Mouse (Mus musculus): ENCODE measurements around the gene Opn1sw. TPM values are rescaled to one million over a fixed set of nuclear protein-coding genes. Genes with fewer than 3 reads are reported as not detected.
"Not testable (repeated sequence)": the region's sequence is repeated elsewhere in the genome, so short reads cannot be mapped to it uniquely, and the experiment has no call there.

Gene Opn1sw
- total RNA-seq, 2 experiments from 2014 or later, result not detected

- ATAC-seq (replicated peaks; ENCODE audit: low FRiP score, low TSS enrichment, poor library complexity, severe bottlenecking), result no peak
Measured at GRCm38 (mm10) chr6:29397575-29397974, 9.3 kb upstream of the Opn1sw start.

- ATAC-seq (replicated peaks; ENCODE audit: low FRiP score, low TSS enrichment, poor library complexity, severe bottlenecking), result 0 out of 2 replicates have a peak, but pooled peaks have one; percentile 9
Measured at GRCm38 (mm10) chr6:29396714-29397540, 8.7 kb upstream of the Opn1sw start.

- ATAC-seq (replicated peaks; ENCODE audit: low FRiP score, low TSS enrichment, poor library complexity, severe bottlenecking), result peak; percentile 42; the same call in 1 of the 2 replicates
Measured at GRCm38 (mm10) chr6:29395910-29396713, 7.8 kb upstream of the Opn1sw start, which contains the start of gene Ccdc136. Gene Ccdc136 (plus strand): TSS chr6:29396309.

GRCm38 (mm10) chr6:29394286-29394685 is 6.0 kb upstream of the Opn1sw start:
- ATAC-seq (replicated peaks; ENCODE audit: low FRiP score, low TSS enrichment, poor library complexity, severe bottlenecking), result no peak

GRCm38 (mm10) chr6:29391802-29392201 is 3.5 kb upstream of the Opn1sw start:
- ATAC-seq (replicated peaks; ENCODE audit: low FRiP score, low TSS enrichment, poor library complexity, severe bottlenecking), result no peak

GRCm38 (mm10) chr6:29391241-29391640 is 3.0 kb upstream of the Opn1sw start:
- not testable (repeated sequence) for ATAC-seq (replicated peaks; ENCODE audit: low FRiP score, low TSS enrichment, poor library complexity, severe bottlenecking)

GRCm38 (mm10) chr6:29390500-29390899 is 2.2 kb upstream of the Opn1sw start:
- ATAC-seq (replicated peaks; ENCODE audit: low FRiP score, low TSS enrichment, poor library complexity, severe bottlenecking), result not testable (repeated sequence)

- no peak for ATAC-seq (replicated peaks; ENCODE audit: low FRiP score, low TSS enrichment, poor library complexity, severe bottlenecking)
Measured at GRCm38 (mm10) chr6:29389425-29389824, 1.2 kb upstream of the Opn1sw start.

- peak; percentile 91 for ATAC-seq (replicated peaks; ENCODE audit: low FRiP score, low TSS enrichment, poor library complexity, severe bottlenecking)
Measured at GRCm38 (mm10) chr6:29388606-29389080, 375 bp upstream of the Opn1sw start.

GRCm38 (mm10) chr6:29382442-29382841 is 5.8 kb downstream of the Opn1sw start:
- no peak for ATAC-seq (replicated peaks; ENCODE audit: low FRiP score, low TSS enrichment, poor library complexity, severe bottlenecking)

- ATAC-seq (replicated peaks; ENCODE audit: low FRiP score, low TSS enrichment, poor library complexity, severe bottlenecking), result no peak
Measured at GRCm38 (mm10) chr6:29379954-29380353, 8.3 kb downstream of the Opn1sw start.

- ATAC-seq (replicated peaks; ENCODE audit: low FRiP score, low TSS enrichment, poor library complexity, severe bottlenecking), result no peak
Measured at GRCm38 (mm10) chr6:29378678-29379077, 9.6 kb downstream of the Opn1sw start.

GRCm38 (mm10) chr6:29377386-29377785 is 10.9 kb downstream of the Opn1sw start:
- ATAC-seq (replicated peaks; ENCODE audit: low FRiP score, low TSS enrichment, poor library complexity, severe bottlenecking), result no peak

- no peak for ATAC-seq (replicated peaks; ENCODE audit: low FRiP score, low TSS enrichment, poor library complexity, severe bottlenecking)
Measured at GRCm38 (mm10) chr6:29365277-29365676, 23.0 kb downstream of the Opn1sw start.

GRCm38 (mm10) chr6:29363129-29363515 is 25.1 kb downstream of the Opn1sw start:
- ATAC-seq (replicated peaks; ENCODE audit: low FRiP score, low TSS enrichment, poor library complexity, severe bottlenecking), result no peak

GRCm38 (mm10) chr6:29362246-29363128 is 25.8 kb downstream of the Opn1sw start:
- ATAC-seq (replicated peaks; ENCODE audit: low FRiP score, low TSS enrichment, poor library complexity, severe bottlenecking), result no peak

GRCm38 (mm10) chr6:29360211-29360610 is 28.1 kb downstream of the Opn1sw start:
- ATAC-seq (replicated peaks; ENCODE audit: low FRiP score, low TSS enrichment, poor library complexity, severe bottlenecking), result no peak

- no peak for ATAC-seq (replicated peaks; ENCODE audit: low FRiP score, low TSS enrichment, poor library complexity, severe bottlenecking)
Measured at GRCm38 (mm10) chr6:29359386-29359785, 28.9 kb downstream of the Opn1sw start.

- peak; percentile 78 for ATAC-seq (replicated peaks; ENCODE audit: low FRiP score, low TSS enrichment, poor library complexity, severe bottlenecking)
Measured at GRCm38 (mm10) chr6:29352816-29353215, 35.5 kb downstream of the Opn1sw start.
